Mouse (Mus musculus) naive thymus-derived CD4-positive, alpha-beta T cell, adult 2 months (primary cell): ENCODE measurements around the gene Itgb5.

Experiments used
- DNase-seq: peaks from one replicate; pipeline ENCODE4 v3.0.0-alpha.2; 2011; ENCODE audit warnings: low read depth

Gene Itgb5

DNA sequence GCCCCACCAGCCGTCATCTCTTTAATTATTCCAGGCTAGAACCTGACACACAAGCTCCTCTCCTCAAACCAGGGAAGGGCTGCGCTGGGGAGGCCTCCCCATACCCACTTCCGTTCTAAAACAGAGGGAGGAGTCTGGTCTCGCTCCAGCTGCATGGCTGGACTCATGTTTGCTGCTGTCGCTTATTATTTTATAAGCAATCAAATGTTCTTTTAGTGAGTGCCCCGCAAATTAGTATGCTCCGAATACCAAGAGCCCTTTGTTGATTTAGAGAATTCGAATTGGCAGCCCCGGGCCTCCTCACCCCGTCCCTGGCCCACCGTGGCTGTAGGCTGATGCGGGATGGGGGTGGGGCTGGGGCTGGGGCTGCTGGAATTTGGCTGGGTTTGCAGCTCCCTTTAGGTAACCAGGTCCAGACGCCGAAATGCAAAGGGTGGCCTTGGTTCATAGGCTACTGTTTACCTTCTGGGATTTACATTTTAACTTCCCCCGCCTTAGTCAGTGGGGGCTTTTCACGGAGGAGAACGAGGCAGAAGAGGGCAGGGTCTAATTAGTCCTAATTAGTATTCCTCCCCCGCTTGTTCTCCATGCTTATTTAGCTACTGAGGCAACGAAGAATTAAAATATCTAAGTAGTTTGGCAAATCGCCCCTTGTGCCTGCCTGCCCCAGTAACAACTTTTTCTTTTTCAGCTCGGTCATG is 3.4 kb downstream of the Itgb5 start:
- DNase-seq, result peak; percentile 42

GRCm38 (mm10) chr16:33833429-33833753 is 3.9 kb downstream of the Itgb5 start:
- no peak for DNase-seq

DNA sequence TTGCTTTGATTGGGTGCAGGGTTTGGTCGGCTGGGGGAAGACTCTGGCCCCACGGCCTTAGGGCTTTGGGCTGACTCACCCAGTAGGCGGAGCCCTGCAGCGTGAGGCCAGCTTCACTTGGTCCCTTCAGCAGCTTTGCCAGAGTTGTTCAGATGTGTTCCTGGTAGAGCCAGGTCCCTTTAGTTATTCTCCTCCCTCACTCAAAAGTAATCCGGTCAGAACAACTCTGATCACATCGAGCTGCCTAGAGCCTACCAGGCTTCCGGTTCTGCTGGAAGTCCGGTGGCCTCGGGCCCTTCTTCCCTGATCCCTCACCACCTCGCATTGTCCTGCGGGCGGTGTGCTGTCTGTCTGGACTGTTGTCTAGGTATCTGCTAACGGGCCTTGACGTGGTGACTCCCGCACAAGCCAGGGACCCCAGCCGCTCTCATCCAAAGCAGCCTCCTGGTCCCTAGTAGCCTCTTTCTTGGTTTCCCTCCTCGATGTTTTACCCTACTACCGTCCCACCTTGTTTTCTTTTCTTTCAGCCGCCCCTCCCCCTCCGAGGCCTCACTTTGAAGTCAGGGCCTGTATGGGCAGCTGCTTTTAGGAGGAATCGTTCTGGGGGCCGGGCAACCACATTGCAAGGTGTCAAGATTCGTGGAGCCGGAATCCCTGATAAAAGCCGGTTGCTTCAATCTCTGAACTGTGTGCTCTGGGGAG is 4.5 kb downstream of the Itgb5 start:
- DNase-seq, result no peak

DNA sequence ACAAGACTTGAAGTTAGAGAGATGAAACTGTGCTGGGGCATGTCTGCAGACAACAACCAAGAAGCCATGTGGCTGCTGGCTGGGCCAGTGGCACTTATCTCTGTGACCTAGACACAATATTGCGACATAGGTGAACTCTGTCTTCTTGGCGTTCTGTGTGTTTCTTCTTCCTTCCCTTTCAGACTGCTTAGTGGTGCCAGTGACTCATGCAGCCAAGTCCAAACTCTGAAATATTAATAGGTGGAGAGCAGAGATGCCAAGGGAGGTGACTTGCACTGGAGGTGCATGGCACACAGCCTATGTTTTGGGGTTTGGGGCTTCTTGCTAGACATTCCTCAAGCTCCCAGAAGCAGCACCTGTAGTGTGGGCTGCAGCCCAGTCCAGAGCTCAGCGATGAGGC is 7.2 kb downstream of the Itgb5 start:
- DNase-seq, result no peak

DNA sequence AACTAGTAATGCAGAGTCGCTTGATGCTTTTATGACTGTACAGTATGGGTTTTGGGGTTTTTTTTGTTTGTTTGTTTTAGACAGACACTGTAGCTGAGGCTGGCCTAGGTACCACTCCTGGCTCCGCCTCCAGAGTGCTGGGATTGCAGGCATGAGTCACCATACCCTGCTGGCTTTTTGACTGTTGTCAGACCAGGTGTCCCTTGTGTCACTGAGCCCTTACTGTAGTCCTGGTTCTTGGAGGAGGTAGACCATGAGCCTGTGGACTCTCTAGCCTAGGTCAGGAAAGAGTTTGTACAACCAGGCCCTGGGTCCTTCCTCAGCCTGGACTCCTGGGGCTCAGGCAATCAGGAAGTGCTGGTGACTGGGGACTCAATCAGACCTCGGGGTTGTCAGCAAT is 7.7 kb downstream of the Itgb5 start:
- DNase-seq, result no peak

- DNase-seq, result no peak
These were observed 11.2 kb downstream of the Itgb5 start for GRCm38 (mm10) chr16:33840616-33841015.

- no peak for DNase-seq
These were observed 12.8 kb downstream of the Itgb5 start for GRCm38 (mm10) chr16:33842081-33842880.

DNA sequence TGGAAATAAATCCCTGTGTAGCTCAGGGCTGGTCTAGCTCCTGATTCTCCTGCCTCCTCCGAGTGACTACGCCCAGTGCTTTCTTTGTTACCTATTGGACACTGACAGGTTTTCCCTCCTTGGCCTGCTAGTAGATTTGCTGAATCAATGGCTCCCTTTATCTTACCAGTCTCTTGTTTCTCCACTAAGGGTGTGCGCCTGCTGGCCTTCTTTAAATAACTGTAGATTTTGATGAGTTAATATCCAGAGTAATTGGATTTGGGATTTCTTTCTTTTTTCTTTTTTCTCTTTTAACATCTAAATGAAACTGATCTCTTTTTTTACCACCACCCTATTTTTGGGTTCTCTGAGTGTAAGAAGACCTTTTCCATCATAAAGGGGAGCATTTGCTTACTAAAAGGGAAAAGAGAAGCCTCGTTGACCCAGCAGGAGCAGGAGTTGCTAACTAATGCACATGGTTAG is 14.7 kb downstream of the Itgb5 start:
- DNase-seq, result no peak

GRCm38 (mm10) chr16:33844866-33845265 is 15.4 kb downstream of the Itgb5 start:
- DNase-seq, result no peak

DNA sequence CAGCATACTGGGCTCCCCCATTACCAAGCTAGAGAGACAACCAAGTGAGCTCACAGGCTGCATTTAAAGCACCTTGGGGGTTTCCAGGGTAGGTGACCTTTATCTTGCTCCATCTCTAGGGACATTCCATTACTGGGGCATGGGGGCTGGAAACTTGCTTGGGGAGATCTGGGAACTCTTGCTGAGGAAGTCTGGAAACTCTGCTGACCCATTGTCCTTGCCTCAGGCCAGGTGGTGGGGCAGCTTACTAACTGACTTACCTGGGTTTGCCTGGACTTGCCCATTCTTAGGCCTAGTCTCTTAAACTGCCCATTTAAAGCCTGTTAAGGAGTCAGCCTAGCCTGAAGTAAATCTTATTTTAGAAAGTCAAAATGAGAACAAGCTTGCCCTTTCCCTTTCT is 23.8 kb downstream of the Itgb5 start:
- no peak for DNase-seq

DNA sequence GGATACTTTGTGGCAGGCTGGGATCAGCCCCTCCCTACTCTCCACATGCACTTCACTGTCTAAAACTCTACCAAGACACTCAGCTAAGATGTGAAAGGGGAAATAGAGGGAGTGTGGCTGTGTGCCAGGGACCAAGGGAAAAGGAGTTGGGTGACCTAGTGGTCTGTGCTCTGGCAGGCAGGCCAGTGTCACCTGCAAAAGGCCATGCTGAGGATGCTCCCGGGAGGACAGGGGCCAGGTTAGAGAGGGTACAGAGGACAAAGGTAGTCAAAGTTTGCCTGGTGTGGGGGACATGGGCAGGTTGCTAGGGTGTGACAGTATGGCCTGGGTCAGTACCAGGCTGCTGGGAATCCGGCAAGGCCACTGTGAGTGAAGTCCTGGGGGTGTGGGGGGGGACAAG is 29.3 kb downstream of the Itgb5 start:
- no peak for DNase-seq

DNA sequence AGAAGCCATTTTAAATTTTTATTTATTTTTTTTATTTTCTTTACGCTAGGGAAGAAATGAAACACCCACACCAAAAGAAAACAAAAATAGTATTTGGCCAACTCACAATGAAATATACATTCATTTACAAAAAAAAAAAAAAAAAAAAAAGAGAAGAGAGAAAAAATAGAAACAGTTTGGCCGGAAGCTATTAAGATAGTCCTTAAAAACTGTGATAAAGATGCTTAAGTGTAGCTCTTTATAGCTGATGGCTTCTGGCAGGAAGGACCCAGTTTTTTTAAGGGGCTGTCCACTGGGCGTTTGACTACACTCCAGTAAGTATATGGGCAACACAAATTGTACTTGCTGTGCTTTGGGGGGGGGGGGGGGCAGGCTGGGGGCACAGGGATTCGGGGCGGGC is 29.9 kb downstream of the Itgb5 start:
- no peak for DNase-seq

- DNase-seq, result no peak
These were observed 30.7 kb downstream of the Itgb5 start for GRCm38 (mm10) chr16:33859988-33860700.

DNA sequence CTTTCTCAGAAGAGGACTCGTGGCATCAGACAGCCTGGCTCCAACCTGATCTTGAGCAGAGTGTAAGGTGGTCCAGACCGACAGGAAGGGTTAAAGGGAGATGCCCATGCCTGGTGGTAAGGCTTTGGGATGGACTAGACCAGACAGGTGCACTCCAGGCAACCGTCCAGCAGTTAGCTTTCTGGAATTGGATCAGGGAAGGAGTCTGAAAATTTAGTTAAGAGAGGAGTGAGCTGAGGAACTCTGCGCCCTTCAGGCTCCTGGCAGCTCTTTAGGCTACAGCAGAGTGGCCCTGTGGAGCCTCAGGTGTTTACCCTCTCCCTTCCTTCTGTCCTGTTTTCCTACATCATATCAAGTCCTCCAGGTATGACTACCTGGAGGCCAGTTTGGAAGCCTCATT is 32.9 kb downstream of the Itgb5 start:
- DNase-seq, result no peak

DNA sequence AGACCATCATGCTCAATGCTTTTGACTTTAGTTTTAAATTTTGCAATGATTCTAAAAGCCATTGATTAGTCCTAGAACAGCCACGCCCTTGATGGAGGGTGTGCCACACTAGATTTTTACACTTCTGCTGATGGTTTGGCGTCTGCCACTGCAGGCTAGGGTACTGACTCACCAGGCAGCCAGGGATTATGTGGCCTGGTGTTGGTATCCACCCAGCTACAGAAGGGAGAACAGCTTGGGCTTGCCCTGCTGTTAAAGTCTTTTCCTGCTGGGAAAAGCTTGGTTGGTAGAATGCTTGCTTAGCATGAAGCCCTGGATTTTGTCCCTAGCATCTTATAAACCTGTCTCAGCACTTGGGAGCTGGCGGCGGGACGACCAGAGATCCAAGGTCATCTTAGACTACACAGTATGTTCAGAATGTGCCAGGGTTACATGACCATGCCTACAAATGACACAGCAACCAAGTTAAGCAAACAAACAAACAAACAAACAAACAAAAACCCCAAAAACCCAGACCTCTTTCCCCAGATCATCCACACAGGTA is 33.8 kb downstream of the Itgb5 start:
- DNase-seq, result no peak

GRCm38 (mm10) chr16:33870224-33870785 is 40.8 kb downstream of the Itgb5 start:
- DNase-seq, result no peak

DNA sequence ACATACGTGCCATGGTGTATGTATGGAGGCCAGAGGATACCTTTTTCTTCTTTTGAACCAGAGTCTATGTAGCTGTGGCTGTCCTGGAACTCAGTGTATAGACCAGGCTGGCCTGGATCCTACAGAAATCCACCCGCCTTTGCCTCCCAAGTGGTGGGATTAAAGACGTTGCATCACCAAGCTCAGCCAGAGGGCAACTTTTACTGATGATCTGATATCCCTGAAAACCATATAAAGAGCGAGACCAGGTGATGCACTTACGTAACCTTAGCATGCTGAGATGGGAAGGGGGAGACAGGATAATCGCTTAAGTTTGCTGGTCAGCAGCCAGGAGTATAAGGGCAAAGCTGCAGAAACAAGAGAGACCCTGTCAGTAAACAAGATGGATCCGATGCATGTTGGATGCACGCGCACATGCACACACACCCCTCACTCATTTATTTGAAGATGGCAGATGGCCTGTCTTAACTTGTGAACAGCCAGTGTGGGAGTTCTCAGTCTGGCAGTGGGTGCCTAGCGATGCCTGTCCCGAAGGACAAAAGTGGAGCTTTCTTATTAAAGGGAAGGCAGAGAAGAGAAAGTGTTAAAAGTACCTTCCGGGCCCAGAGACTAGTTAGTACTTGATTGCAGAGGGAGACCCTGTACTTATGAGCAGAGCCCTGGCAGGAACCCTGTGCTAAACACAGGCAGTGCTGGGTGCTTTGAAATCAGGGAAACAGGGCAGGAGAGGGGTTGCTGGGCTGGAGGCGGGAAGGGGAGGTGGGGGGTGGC is 41.7 kb downstream of the Itgb5 start:
- DNase-seq, result no peak

DNA sequence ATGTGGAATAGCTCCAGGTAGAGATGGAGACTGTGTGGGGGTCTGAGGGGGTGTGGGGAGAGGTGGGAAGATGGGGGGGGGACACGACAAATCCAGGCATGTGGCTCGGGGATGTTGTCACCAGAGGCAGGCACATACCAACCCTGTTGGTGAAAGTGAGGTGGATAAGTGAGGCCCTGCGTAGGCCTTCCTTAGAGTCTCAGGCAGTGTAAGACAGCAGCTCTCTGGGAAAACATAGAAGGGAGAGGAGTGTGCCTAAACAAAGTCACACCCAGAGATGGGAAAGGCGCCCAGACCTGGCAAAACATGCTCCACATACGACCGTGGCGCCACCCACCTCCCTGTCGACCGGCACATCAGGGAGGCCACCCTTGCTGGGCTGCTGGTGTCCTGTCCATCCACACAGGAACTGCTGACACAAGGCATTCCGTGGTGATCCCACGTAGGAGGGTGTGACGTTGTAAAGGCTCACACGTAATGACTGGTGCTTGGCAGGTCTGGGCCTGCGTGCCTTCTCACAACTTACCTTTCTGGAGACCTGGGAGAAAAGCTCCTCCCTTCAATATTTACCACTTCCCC is 42.5 kb downstream of the Itgb5 start:
- no peak for DNase-seq

GRCm38 (mm10) chr16:33873282-33873681 is 43.8 kb downstream of the Itgb5 start:
- no peak for DNase-seq

GRCm38 (mm10) chr16:33878041-33878783 is 48.7 kb downstream of the Itgb5 start:
- no peak for DNase-seq
